Comparison of ENCODE assay signal across 23 mouse cellular contexts in the genomic region with DNA sequence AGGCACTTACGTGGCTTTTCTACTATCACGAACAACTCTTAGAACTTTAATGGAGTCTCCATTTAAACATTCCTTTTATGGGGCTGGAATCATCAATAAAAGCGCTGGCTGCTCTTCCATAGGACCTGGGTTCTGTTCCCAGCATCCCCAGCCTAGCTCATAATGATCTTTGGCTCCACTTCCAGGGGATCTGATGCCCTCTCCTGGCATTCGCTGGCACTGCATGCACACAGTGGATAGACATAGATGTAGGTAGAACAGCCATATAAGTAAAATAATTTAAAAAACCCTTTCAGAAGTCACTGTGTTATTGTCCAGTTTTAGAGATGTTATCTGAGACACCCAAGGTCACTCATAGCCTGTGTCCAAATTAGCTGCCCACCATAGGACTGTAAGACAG.
A peak's percentile ranks its signal among the peaks of the same experiment; 100 is the strongest.
DNase-seq lines count a peak whose midpoint lies in the region; TF ChIP-seq lines count a peak whose summit lies in the region.
"Had no signal": no experiment of that assay in that cellular context is flagged by ENCODE, and none has a peak within 500 bp of the region (broad histone marks: within the 10 kb centered on the region; RNA-seq: fewer than 3 reads in every experiment).

No protein-coding gene starts in this region.

- TF ChIP-seq CTCF in left cerebral cortex, adult 2 months (IDR thresholded peaks at IDR 0.05): peak; percentile 2
- TF ChIP-seq CTCF in brain, embryonic 14.5 days (IDR thresholded peaks at IDR 0.05; ENCODE audit: borderline replicate concordance, extremely low read depth, insufficient read depth, insufficient read length): peak; percentile 15; the same call in 1 of the 2 replicates

- no peak for TF ChIP-seq POLR2A in brain, embryonic 14.5 days (IDR thresholded peaks at IDR 0.05; ENCODE audit: borderline replicate concordance, extremely low read depth, insufficient read depth, insufficient read length, poor library complexity, severe bottlenecking)

- H3K4me3 ChIP-seq in left cerebral cortex, adult 2 months: no peak overlapping the region
- H3K4me3 ChIP-seq: forebrain, embryonic 15.5 days; heart, embryonic 12.5 days; hindbrain, embryonic 10.5 days; lung, embryonic 15.5 days; myocyte had no signal

- intact Hi-C loops in left cerebral cortex, adult 2 months (cut with DNase I): no loop called here

- no peak overlapping the region for H3K27ac ChIP-seq in left cerebral cortex, adult 2 months
- H3K27ac ChIP-seq: forebrain, embryonic 15.5 days; hindbrain, embryonic 10.5 days; hindbrain, postnatal 0 days; liver, embryonic 14.5 days; lung, embryonic 15.5 days had no signal

- no peak for DNase-seq in left cerebral cortex, adult 2 months (ENCODE audit: extremely low spot score in 1 of 2, low spot score in 2 of 2)
- no peak for DNase-seq in left cerebral cortex, adult 11 months (ENCODE audit: low spot score)
- DNase-seq in 416B (ENCODE audit: low read depth) (peak; percentile 4), ES-CJ7 (ENCODE audit: low read depth, low spot score) (peak; percentile 44)
- no peak for DNase-seq in brain, embryonic 14.5 days (ENCODE audit: low read depth)
- DNase-seq in left cerebral cortex, adult 9 months (ENCODE audit: low spot score in 2 of 2): no peak
- DNase-seq in adrenal gland, postnatal 25 days: no peak
- DNase-seq: adrenal gland, adult 8-10 months; cerebellum, adult 9-10 months; heart, postnatal 10 days; kidney, adult 9 months; kidney, postnatal 14 days; layer of hippocampus, postnatal 36 days; lung, postnatal 36 days; midbrain, embryonic 14.5 days; thymus, postnatal 14 days had no signal

Comparison
In these comparisons a context has a peak if more than half of its experiments do, and no peak if none do; other contexts are left out.
1. DNase-seq: peak in 416B (single experiment) and ES-CJ7 (single experiment); none in left cerebral cortex, adult 2 months (0 of 2), left cerebral cortex, adult 11 months (single experiment), brain, embryonic 14.5 days (single experiment), left cerebral cortex, adult 9 months (0 of 2) and adrenal gland, postnatal 25 days (single experiment).